ENCODE assay signal across 10 mouse cellular contexts in genomic region chr15:36854900-36855321, GRCm38 (mm10).
DNase-seq lines count a peak whose midpoint lies in the region; ATAC-seq lines count a peak whose summit lies in the region.
"Had no signal": no experiment of that assay in that cellular context is flagged by ENCODE, and none has a peak within 500 bp of the region (broad histone marks: within the 10 kb centered on the region; RNA-seq: fewer than 3 reads in every experiment).

No protein-coding gene starts in this region.

- no peaks in the 10 kb centered on the region for H3K27me3 ChIP-seq in hindbrain, embryonic 16.5 days (replicated peaks; ENCODE audit: control insufficient read depth, insufficient read depth, low read length)
- no peaks in the 10 kb centered on the region for H3K27me3 ChIP-seq in hindbrain, embryonic 12.5 days
- H3K27me3 ChIP-seq in kidney, embryonic 16.5 days (ENCODE audit: insufficient read depth, low read length): no peaks in the 10 kb centered on the region
- H3K27me3 ChIP-seq: liver, embryonic 13.5 days; neural tube, embryonic 12.5 days had no signal

- no peaks in the 10 kb centered on the region; the same call in 1 of the 2 replicates for H3K4me1 ChIP-seq in hindbrain, embryonic 16.5 days (ENCODE audit: control insufficient read depth, insufficient read depth, low read depth, low read length)
- peaks cover 5% of the 10 kb centered on the region; the same call in 1 of the 2 replicates for H3K4me1 ChIP-seq in hindbrain, embryonic 12.5 days
- 0 out of 2 replicates have a peak, but pooled peaks cover 7% of the 10 kb centered on the region for H3K4me1 ChIP-seq in kidney, embryonic 16.5 days (ENCODE audit: insufficient read depth, low read length)
- H3K4me1 ChIP-seq: liver, embryonic 13.5 days; neural tube, embryonic 12.5 days had no signal

- no peaks in the 10 kb centered on the region for H3K9me3 ChIP-seq in hindbrain, embryonic 16.5 days (ENCODE audit: control insufficient read depth, low read length)
- H3K9me3 ChIP-seq in hindbrain, embryonic 12.5 days (replicated peaks): no peaks in the 10 kb centered on the region
- H3K9me3 ChIP-seq in kidney, embryonic 16.5 days (ENCODE audit: low read length): no peaks in the 10 kb centered on the region
- H3K9me3 ChIP-seq: liver, embryonic 13.5 days; neural tube, embryonic 12.5 days had no signal

- H3K27ac ChIP-seq in hindbrain, embryonic 16.5 days (ENCODE audit: low read depth, low read length): no peak overlapping the region; the same call in 1 of the 2 replicates
- no peak overlapping the region for H3K27ac ChIP-seq in hindbrain, embryonic 12.5 days
- H3K27ac ChIP-seq in kidney, embryonic 16.5 days (ENCODE audit: low read length): no peak overlapping the region
- H3K27ac ChIP-seq: liver, embryonic 13.5 days; neural tube, embryonic 12.5 days had no signal

- no peak overlapping the region for H3K9ac ChIP-seq in hindbrain, embryonic 16.5 days (ENCODE audit: low read depth, low read length)
- H3K9ac ChIP-seq in hindbrain, embryonic 12.5 days: no peak overlapping the region
- H3K9ac ChIP-seq in kidney, embryonic 16.5 days (replicated peaks; ENCODE audit: low read length): no peak overlapping the region
- H3K9ac ChIP-seq: liver, embryonic 13.5 days; neural tube, embryonic 12.5 days had no signal

- ATAC-seq in hindbrain, embryonic 16.5 days: peak; percentile 63
- ATAC-seq in hindbrain, embryonic 12.5 days (ENCODE audit: low FRiP score): no peak
- ATAC-seq in kidney, embryonic 16.5 days (ENCODE audit: low FRiP score, low TSS enrichment): no peak

- no peak overlapping the region for H3K4me2 ChIP-seq in hindbrain, embryonic 16.5 days (ENCODE audit: low read length)
- no peak overlapping the region for H3K4me2 ChIP-seq in hindbrain, embryonic 12.5 days (replicated peaks)
- no peak overlapping the region for H3K4me2 ChIP-seq in kidney, embryonic 16.5 days (replicated peaks; ENCODE audit: low read depth, low read length)
- H3K4me2 ChIP-seq: liver, embryonic 13.5 days; neural tube, embryonic 12.5 days had no signal

- H3K4me3 ChIP-seq in hindbrain, embryonic 16.5 days (ENCODE audit: low read length): no peak overlapping the region
- H3K4me3 ChIP-seq in hindbrain, embryonic 12.5 days: no peak overlapping the region
- no peak overlapping the region for H3K4me3 ChIP-seq in kidney, embryonic 16.5 days (ENCODE audit: low read length)
- H3K4me3 ChIP-seq: liver, embryonic 13.5 days; neural tube, embryonic 12.5 days had no signal

- 51% methylated on average over 6 of the region's 6 CpGs for WGBS in hindbrain, embryonic 16.5 days
- 68% methylated on average over 6 of the region's 6 CpGs for WGBS in hindbrain, embryonic 12.5 days
- WGBS in kidney, embryonic 16.5 days: 49% methylated on average over 6 of the region's 6 CpGs

- H3K36me3 ChIP-seq in hindbrain, embryonic 16.5 days (ENCODE audit: control insufficient read depth, insufficient read depth, low read length): no peaks in the 10 kb centered on the region
- no peaks in the 10 kb centered on the region for H3K36me3 ChIP-seq in hindbrain, embryonic 12.5 days
- H3K36me3 ChIP-seq in kidney, embryonic 16.5 days (ENCODE audit: insufficient read depth, low read length): no peaks in the 10 kb centered on the region
- H3K36me3 ChIP-seq: liver, embryonic 13.5 days; neural tube, embryonic 12.5 days had no signal

- intact Hi-C loops in heart, postnatal 25 days (cut with DNase I): no loop called here

- peak; percentile 70 for DNase-seq in adipocyte (ENCODE audit: low spot score)
- peak; percentile 50 to 52 for DNase-seq in cerebellum, postnatal 14 days
- peak; percentile 15 for DNase-seq in heart, postnatal 25 days (ENCODE audit: low spot score)
- no peak for DNase-seq in natural killer cell, adult 2 months (ENCODE audit: low spot score in 2 of 2)
- DNase-seq in liver: no peak
- DNase-seq: liver, embryonic 13.5 days had no signal

Comparison
In these comparisons a context has a peak if more than half of its experiments do, and no peak if none do; other contexts are left out.
1. DNase-seq: peak in adipocyte (single experiment), cerebellum, postnatal 14 days (2 of 2) and heart, postnatal 25 days (single experiment); none in natural killer cell, adult 2 months (0 of 2) and liver (single experiment).